Mouse (Mus musculus) olfactory bulb, adult 2 months (tissue): ENCODE data around the gene Myo1c. TPM values are rescaled to one million over a fixed set of nuclear protein-coding genes. Genes with fewer than 3 reads are reported as not detected.

Experiments used
- H3K27ac ChIP-seq: fragments of 200-500 bp; 2 replicates; pipeline ENCODE4 v1.5.1; 2012; ENCODE audit warnings: low read depth, low read length; ENCODE audit not compliant: insufficient read depth
- H3K4me1 ChIP-seq: fragments of 200-500 bp; 2 replicates; pipeline ENCODE4 v1.6.1; 2012; ENCODE audit warnings: low read length; ENCODE audit not compliant: control insufficient read depth, insufficient read depth
- H3K4me3 ChIP-seq: fragments of 200-500 bp; 2 replicates; pipeline ENCODE4 v1.5.1; 2012; ENCODE audit warnings: mild to moderate bottlenecking, low read depth, low read length, moderate library complexity; ENCODE audit not compliant: insufficient read depth
- CTCF ChIP-seq: fragments of 200-500 bp; IDR thresholded peaks from 2 replicates; pipeline ENCODE4 v1.5.1; 2012; ENCODE audit warnings: low read depth, mild to moderate bottlenecking, low read length, moderate library complexity; ENCODE audit not compliant: insufficient read depth
- POLR2A ChIP-seq: fragments of 200-500 bp; IDR thresholded peaks from 2 replicates; pipeline ENCODE4 v1.6.1; 2012; ENCODE audit warnings: mild to moderate bottlenecking, low read depth, low read length, moderate library complexity; ENCODE audit not compliant: insufficient read depth
- WGBS: fragments of 180-500 bp; shearing (Covaris S2); methylation state at CpG from one replicate; pipeline ENCODE4 v1.1.7; 2018; 5-methylcytosine and 5-hydroxymethylcytosine counted together
- polyA plus RNA-seq: library from polyadenylated mRNA; stranded (reverse); fragments of >200 nt; gene quantifications from 2 replicates; pipeline ENCODE4 v1.2.4, GENCODE M21; 2012; ENCODE audit warnings: low replicate concordance; ENCODE audit not compliant: missing spikeins, insufficient read depth, insufficient read length

Myo1c gene
- polyA plus RNA-seq, 1 experiment: not detected

DNA sequence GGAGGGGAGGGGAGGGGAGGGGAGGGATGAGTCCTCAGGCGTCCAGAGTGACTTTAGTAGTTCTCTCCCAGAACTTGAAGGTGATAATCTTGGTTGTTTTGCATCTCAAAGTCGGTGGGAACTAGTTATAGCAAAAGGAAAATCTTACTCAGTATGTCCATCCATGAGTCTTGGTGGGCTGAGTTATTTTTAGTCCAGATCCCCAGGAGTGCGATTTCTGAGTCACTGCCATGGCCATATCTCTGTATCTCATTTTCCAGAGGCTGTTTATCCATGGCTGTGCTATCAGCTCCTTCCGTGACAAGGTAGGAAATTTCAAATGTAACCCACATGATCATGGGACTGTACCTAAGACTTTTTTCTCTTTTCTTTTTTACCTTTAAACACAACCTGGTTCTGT is 72.0 kb downstream of the Myo1c start:
- TF ChIP-seq CTCF (no peak), POLR2A (no peak)
- H3K27ac ChIP-seq: no peak overlapping the region
- WGBS: 39% methylated on average over 4 of the region's 4 CpGs

More for the DNA sequence above, 72.0 kb downstream of the Myo1c start:
- H3K4me1 ChIP-seq: no peaks in the 10 kb centered on the region
- no peak overlapping the region for H3K4me3 ChIP-seq

Other genes starting within 250 kb of the Myo1c start
- gene Serpinf1, start 227.8 kb upstream of the Myo1c start, polyA plus RNA-seq: not detected in 2 replicates
- not detected in 2 replicates for gene Serpinf2, start 210.9 kb upstream of the Myo1c start, polyA plus RNA-seq
- not detected in 2 replicates for gene Wdr81, start 195.8 kb upstream of the Myo1c start, polyA plus RNA-seq
- not detected in 2 replicates for gene Tlcd2, start 188.8 kb upstream of the Myo1c start, polyA plus RNA-seq
- gene Prpf8, start 163.7 kb upstream of the Myo1c start, polyA plus RNA-seq: 102 and 148 TPM in 2 replicates
- not detected in 2 replicates for gene Rilp, start 140.4 kb upstream of the Myo1c start, polyA plus RNA-seq
- not detected in 2 replicates for gene Scarf1, start 137.0 kb upstream of the Myo1c start, polyA plus RNA-seq
- 363 TPM in 1 of 2 replicates, not detected in the other for gene Slc43a2, start 118.8 kb upstream of the Myo1c start, polyA plus RNA-seq
- gene Pitpna, start 62.4 kb upstream of the Myo1c start, polyA plus RNA-seq: 209 and 678 TPM in 2 replicates
- gene Inpp5k, start 19.5 kb upstream of the Myo1c start, polyA plus RNA-seq: not detected in 2 replicates
- gene Crk, start 28.8 kb downstream of the Myo1c start, polyA plus RNA-seq: not detected in 2 replicates
- gene Ywhae, start 82.4 kb downstream of the Myo1c start, polyA plus RNA-seq: 855 and 954 TPM in 2 replicates
- gene Doc2b, start 145.5 kb downstream of the Myo1c start, polyA plus RNA-seq: not detected in 2 replicates